Mouse (Mus musculus) embryonic facial prominence, embryonic 15.5 days (tissue): ENCODE data around the gene Gcnt4. TPM values are rescaled to one million over a fixed set of nuclear protein-coding genes. Genes with fewer than 3 reads are reported as not detected.
"Not testable (repeated sequence)": the region's sequence is repeated elsewhere in the genome, so short reads cannot be mapped to it uniquely, and the experiment has no call there.

Source experiments
- ATAC-seq: fragments of 200-750 bp; cut with Nextera tagmentation; 2 replicates; pipeline ENCODE4 v1.8.0; 2017; ENCODE audit warnings: low read depth, moderate TSS enrichment; ENCODE audit not compliant: insufficient number of reproducible peaks, low FRiP score, low TSS enrichment
- H3K27ac ChIP-seq: fragments of 300-500 bp; sonication (generic); replicated peaks from 2 replicates; pipeline ENCODE4 v1.5.1; 2015; ENCODE audit warnings: mild to moderate bottlenecking, inconsistent platforms
- H3K27me3 ChIP-seq: fragments of 300-500 bp; sonication (generic); 2 replicates; pipeline ENCODE4 v1.6.1; 2015; ENCODE audit warnings: inconsistent platforms
- H3K36me3 ChIP-seq: fragments of 300-500 bp; sonication (generic); 2 replicates; pipeline ENCODE4 v1.6.1; 2015; ENCODE audit warnings: mild to moderate bottlenecking, inconsistent platforms
- H3K4me1 ChIP-seq: fragments of 300-500 bp; sonication (generic); 2 replicates; pipeline ENCODE4 v1.6.1; 2015; ENCODE audit warnings: inconsistent platforms
- H3K4me2 ChIP-seq: fragments of 300-500 bp; sonication (generic); replicated peaks from 2 replicates; pipeline ENCODE4 v1.6.1; 2015; ENCODE audit warnings: mild to moderate bottlenecking, inconsistent platforms
- H3K4me3 ChIP-seq: fragments of 300-500 bp; sonication (generic); replicated peaks from 2 replicates; pipeline ENCODE4 v1.5.1; 2015; ENCODE audit warnings: mild to moderate bottlenecking, inconsistent platforms
- H3K9ac ChIP-seq: fragments of 300-500 bp; sonication (generic); 2 replicates; pipeline ENCODE4 v1.6.1; 2015; ENCODE audit warnings: inconsistent platforms
- H3K9me3 ChIP-seq: fragments of 300-500 bp; sonication (generic); replicated peaks from 2 replicates; pipeline ENCODE4 v1.6.1; 2016; ENCODE audit warnings: inconsistent platforms
- WGBS: fragments of 180-500 bp; shearing (Covaris S2); methylation state at CpG from one replicate; pipeline ENCODE4 v1.1.7; 2015; 5-methylcytosine and 5-hydroxymethylcytosine counted together
- polyA plus RNA-seq: library from polyadenylated mRNA; unstranded; fragments of >200 nt; fragmentation: Nextera tagmentation; extraction: Ambion mirVana; gene quantifications from 2 replicates; pipeline ENCODE4 v1.2.1, GENCODE M21; 2015

Gcnt4 gene
- polyA plus RNA-seq = 0.41 and 0.53 TPM in 2 replicates

GRCm38 (mm10) chr13:96923999-96924961 lies at the start of gene Gcnt4:
Gene Gcnt4, plus strand, starts transcription at chr13:96924689.
- peak within 1 kb of the TSS; percentile 99 for H3K4me2 ChIP-seq
- H3K36me3 ChIP-seq = no peaks in the 10 kb centered on the region
- peak within 1 kb of the TSS; percentile 72 for H3K4me3 ChIP-seq
- 9% methylated on average over 56 of the region's 56 CpGs for WGBS
- peaks cover 22% of the 10 kb centered on the region for H3K27me3 ChIP-seq
- no peak within 1 kb of the TSS for H3K27ac ChIP-seq
- ATAC-seq = peak; percentile 72
- H3K9ac ChIP-seq = peak within 1 kb of the TSS; percentile 54
- H3K4me1 ChIP-seq = 0 out of 2 replicates have a peak, but pooled peaks cover 5% of the 10 kb centered on the region
- no peaks in the 10 kb centered on the region for H3K9me3 ChIP-seq

GRCm38 (mm10) chr13:96878220-96879057 lies 46.0 kb upstream of the Gcnt4 start:
- H3K4me2 ChIP-seq = no peak overlapping the region
- no peak for ATAC-seq
- no peaks in the 10 kb centered on the region for H3K36me3 ChIP-seq
- H3K27ac ChIP-seq = no peak overlapping the region
- H3K9me3 ChIP-seq = no peaks in the 10 kb centered on the region
- no peak overlapping the region for H3K9ac ChIP-seq
- no peaks in the 10 kb centered on the region for H3K4me1 ChIP-seq
- H3K27me3 ChIP-seq = no peaks in the 10 kb centered on the region
- H3K4me3 ChIP-seq = no peak overlapping the region
- 68% methylated on average over 12 of the region's 12 CpGs for WGBS

- WGBS = 46% methylated on average over 1 of the region's 1 CpGs
- H3K4me3 ChIP-seq = no peak overlapping the region
- H3K27ac ChIP-seq = no peak overlapping the region
- no peaks in the 10 kb centered on the region for H3K27me3 ChIP-seq
- no peak for ATAC-seq
- H3K9me3 ChIP-seq = no peaks in the 10 kb centered on the region
- no peak overlapping the region for H3K4me2 ChIP-seq
- no peak overlapping the region for H3K9ac ChIP-seq
- no peaks in the 10 kb centered on the region for H3K4me1 ChIP-seq
- no peaks in the 10 kb centered on the region for H3K36me3 ChIP-seq
These were observed 40.0 kb upstream of the Gcnt4 start for GRCm38 (mm10) chr13:96884534-96884933.

GRCm38 (mm10) chr13:96889985-96890384 lies 34.5 kb upstream of the Gcnt4 start:
- Histone ChIP-seq H3K27ac (no peak overlapping the region), H3K4me2 (no peak overlapping the region), H3K27me3 (no peaks in the 10 kb centered on the region), H3K4me1 (no peaks in the 10 kb centered on the region), H3K9ac (no peak overlapping the region), H3K4me3 (no peak overlapping the region), H3K36me3 (no peaks in the 10 kb centered on the region), H3K9me3 (no peaks in the 10 kb centered on the region)
- no peak for ATAC-seq
- 34% methylated on average over 2 of the region's 2 CpGs for WGBS

GRCm38 (mm10) chr13:96895144-96895543 lies 29.3 kb upstream of the Gcnt4 start:
- Histone ChIP-seq H3K4me3 (no peak overlapping the region), H3K9me3 (no peaks in the 10 kb centered on the region), H3K36me3 (no peaks in the 10 kb centered on the region), H3K4me1 (no peaks in the 10 kb centered on the region), H3K4me2 (no peak overlapping the region), H3K27me3 (no peaks in the 10 kb centered on the region), H3K27ac (no peak overlapping the region), H3K9ac (no peak overlapping the region)
- 87% methylated on average over 2 of the region's 2 CpGs for WGBS
- ATAC-seq = no peak

GRCm38 (mm10) chr13:96906717-96907116 lies 17.8 kb upstream of the Gcnt4 start:
- no peak overlapping the region for H3K4me3 ChIP-seq
- no peak overlapping the region for H3K4me2 ChIP-seq
- H3K9me3 ChIP-seq = no peaks in the 10 kb centered on the region
- no peaks in the 10 kb centered on the region for H3K4me1 ChIP-seq
- no peak overlapping the region for H3K9ac ChIP-seq
- no peaks in the 10 kb centered on the region for H3K36me3 ChIP-seq
- WGBS = 50% methylated on average over 3 of the region's 3 CpGs
- no peak overlapping the region for H3K27ac ChIP-seq
- H3K27me3 ChIP-seq = no peaks in the 10 kb centered on the region
- no peak for ATAC-seq

- Histone ChIP-seq H3K4me2 (no peak overlapping the region), H3K4me1 (no peaks in the 10 kb centered on the region), H3K36me3 (no peaks in the 10 kb centered on the region), H3K9me3 (no peaks in the 10 kb centered on the region), H3K27me3 (no peaks in the 10 kb centered on the region), H3K4me3 (no peak overlapping the region), H3K27ac (no peak overlapping the region), H3K9ac (no peak overlapping the region)
- WGBS = 87% methylated on average over 3 of the region's 3 CpGs
- no peak for ATAC-seq
These were observed 13.3 kb upstream of the Gcnt4 start for GRCm38 (mm10) chr13:96911202-96911601.

- H3K36me3 ChIP-seq, H3K9me3 ChIP-seq, H3K4me1 ChIP-seq, ATAC-seq, H3K4me3 ChIP-seq, H3K9ac ChIP-seq, H3K4me2 ChIP-seq, H3K27ac ChIP-seq: not testable (repeated sequence)
- peaks cover 22% of the 10 kb centered on the region for H3K27me3 ChIP-seq
- WGBS = 91% methylated on average over 4 of the region's 4 CpGs
These were observed 1.4 kb upstream of the Gcnt4 start for GRCm38 (mm10) chr13:96923134-96923533.

- H3K9ac ChIP-seq = peak overlapping the region; percentile 54
- no peaks in the 10 kb centered on the region for H3K9me3 ChIP-seq
- H3K4me2 ChIP-seq = peak overlapping the region; percentile 99
- no peak overlapping the region for H3K27ac ChIP-seq
- no peaks in the 10 kb centered on the region for H3K36me3 ChIP-seq
- ATAC-seq = peak; percentile 51; the same call in 1 of the 2 replicates
- peaks cover 22% of the 10 kb centered on the region for H3K27me3 ChIP-seq
- under 1% methylated on average over 53 of the region's 53 CpGs for WGBS
- H3K4me1 ChIP-seq = 0 out of 2 replicates have a peak, but pooled peaks cover 5% of the 10 kb centered on the region
- H3K4me3 ChIP-seq = peak overlapping the region; percentile 72
These were observed 676 bp downstream of the Gcnt4 start for GRCm38 (mm10) chr13:96924985-96925745.

GRCm38 (mm10) chr13:96925991-96926725 lies 1.7 kb downstream of the Gcnt4 start:
- H3K27ac ChIP-seq = no peak overlapping the region
- peak overlapping the region; percentile 99 for H3K4me2 ChIP-seq
- no peaks in the 10 kb centered on the region for H3K36me3 ChIP-seq
- H3K27me3 ChIP-seq = peaks cover 22% of the 10 kb centered on the region
- 0 out of 2 replicates have a peak overlapping the region, but pooled peaks have one; percentile 72 for H3K4me3 ChIP-seq
- ATAC-seq = no peak
- no peaks in the 10 kb centered on the region for H3K9me3 ChIP-seq
- no peak overlapping the region for H3K9ac ChIP-seq
- WGBS = 42% methylated on average over 10 of the region's 10 CpGs
- 0 out of 2 replicates have a peak, but pooled peaks cover 5% of the 10 kb centered on the region for H3K4me1 ChIP-seq
